Mouse (Mus musculus) cerebellum, adult 2 months (tissue): Measurements from ENCODE around the gene Crabp1. TPM values are rescaled to one million over a fixed set of nuclear protein-coding genes. Genes with fewer than 3 reads are reported as not detected.

Source experiments
- DNase-seq, 2 experiments: peaks; one replicate each; pipeline ENCODE4 v3.0.0; 2021
- H3K27ac ChIP-seq: fragments of 200-500 bp; 2 replicates; pipeline ENCODE4 v1.5.1; 2012; ENCODE audit warnings: low read length, control low read depth, inconsistent platforms; ENCODE audit not compliant: insufficient read depth
- H3K27me3 ChIP-seq: fragments of 200-500 bp; 2 replicates; pipeline ENCODE4 v1.6.1; 2012; ENCODE audit warnings: inconsistent platforms, mild to moderate bottlenecking, low read length, moderate library complexity; ENCODE audit not compliant: control insufficient read depth, insufficient read depth
- H3K4me1 ChIP-seq: fragments of 200-500 bp; 2 replicates; pipeline ENCODE4 v1.6.1; 2011; ENCODE audit warnings: low read length; ENCODE audit not compliant: control insufficient read depth, insufficient read depth
- H3K4me3 ChIP-seq: fragments of 200-500 bp; replicated peaks from 2 replicates; pipeline ENCODE3; 2011; ENCODE audit warnings: mild to moderate bottlenecking, low read depth, low read length, control low read depth; ENCODE audit not compliant: insufficient read depth
- CTCF ChIP-seq: fragments of 200-500 bp; IDR thresholded peaks from 2 replicates; pipeline ENCODE4 v1.5.1; 2011; ENCODE audit warnings: low read depth, mild to moderate bottlenecking, control low read depth, low read length, moderate library complexity, borderline replicate concordance; ENCODE audit not compliant: insufficient read depth
- POLR2A ChIP-seq: fragments of 200-500 bp; IDR thresholded peaks from 2 replicates; pipeline ENCODE4 v1.6.1; 2011; ENCODE audit warnings: low read length, control low read depth, borderline replicate concordance; ENCODE audit not compliant: insufficient read depth
- WGBS: fragments of 180-500 bp; shearing (Covaris S2); methylation state at CpG from one replicate; pipeline ENCODE4 v1.1.7; 2018; 5-methylcytosine and 5-hydroxymethylcytosine counted together
- polyA plus RNA-seq: library from polyadenylated mRNA; depleted of rRNA; stranded (reverse); fragments of >200 nt; gene quantifications from 2 replicates; pipeline ENCODE4 v1.2.3, GENCODE M21; 2012; rRNA removed

Gene Crabp1
- polyA plus RNA-seq: 4.9 and 5.5 TPM in 2 replicates

- WGBS: 1% methylated on average over 42 of the region's 45 CpGs
- Histone ChIP-seq H3K27ac (no peak within 1 kb of the TSS), H3K4me3 (no peak within 1 kb of the TSS), H3K4me1 (0 out of 2 replicates have a peak, but pooled peaks cover 3% of the 10 kb centered on the region), H3K27me3 (peaks cover 1% of the 10 kb centered on the region; the same call in 1 of the 2 replicates)
- DNase-seq: no peak
- TF ChIP-seq CTCF (no peak), POLR2A (no peak)
Measured at GRCm38 (mm10) chr9:54764561-54765217, at the start of gene Crabp1. Crabp1 (plus strand) TSS chr9:54764748.

DNA sequence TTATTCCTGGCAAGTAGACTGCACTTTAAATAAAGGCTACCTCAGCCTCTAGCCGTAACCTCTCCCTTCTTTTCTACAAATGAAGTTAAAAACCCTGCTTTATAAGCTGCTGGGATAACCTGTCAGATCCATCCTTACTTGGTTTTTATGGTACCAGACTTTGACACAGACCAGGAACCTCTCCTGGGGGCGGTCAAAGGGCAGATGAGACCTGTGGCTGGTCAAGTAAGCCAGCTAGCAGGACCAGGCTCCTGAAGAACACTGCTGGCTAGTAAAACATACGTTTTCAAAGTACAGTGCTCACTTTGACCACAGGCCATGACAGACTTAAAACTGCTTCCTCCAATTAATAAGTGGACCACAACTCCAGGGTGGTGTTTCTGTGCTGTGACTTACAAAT lies 48.8 kb upstream of the Crabp1 start:
- Histone ChIP-seq H3K27me3 (no peaks in the 10 kb centered on the region), H3K4me3 (no peak overlapping the region), H3K27ac (no peak overlapping the region), H3K4me1 (no peaks in the 10 kb centered on the region)
- WGBS: 97% methylated on average over 3 of the region's 3 CpGs
- no peak for DNase-seq
- no peak for TF ChIP-seq CTCF
- TF ChIP-seq POLR2A: no peak

GRCm38 (mm10) chr9:54717527-54717926 lies 47.0 kb upstream of the Crabp1 start:
- no peak overlapping the region for H3K27ac ChIP-seq
- WGBS: 78% methylated on average over 3 of the region's 3 CpGs
- TF ChIP-seq POLR2A (no peak), CTCF (no peak)
- no peaks in the 10 kb centered on the region for H3K27me3 ChIP-seq
- H3K4me3 ChIP-seq: no peak overlapping the region
- no peaks in the 10 kb centered on the region for H3K4me1 ChIP-seq
- DNase-seq: no peak

- Histone ChIP-seq H3K27ac (no peak overlapping the region), H3K27me3 (no peaks in the 10 kb centered on the region), H3K4me1 (no peaks in the 10 kb centered on the region), H3K4me3 (no peak overlapping the region)
- DNase-seq: no peak
- TF ChIP-seq CTCF (no peak), POLR2A (no peak)
- WGBS: 28% methylated on average over 7 of the region's 7 CpGs
Measured at GRCm38 (mm10) chr9:54722156-54722555, 42.4 kb upstream of the Crabp1 start.

GRCm38 (mm10) chr9:54722596-54722995 lies 42.0 kb upstream of the Crabp1 start:
- Histone ChIP-seq H3K4me1 (no peaks in the 10 kb centered on the region), H3K27ac (no peak overlapping the region), H3K4me3 (no peak overlapping the region), H3K27me3 (no peaks in the 10 kb centered on the region)
- no peak for TF ChIP-seq POLR2A
- WGBS: 96% methylated on average over 4 of the region's 4 CpGs
- no peak for DNase-seq

DNA sequence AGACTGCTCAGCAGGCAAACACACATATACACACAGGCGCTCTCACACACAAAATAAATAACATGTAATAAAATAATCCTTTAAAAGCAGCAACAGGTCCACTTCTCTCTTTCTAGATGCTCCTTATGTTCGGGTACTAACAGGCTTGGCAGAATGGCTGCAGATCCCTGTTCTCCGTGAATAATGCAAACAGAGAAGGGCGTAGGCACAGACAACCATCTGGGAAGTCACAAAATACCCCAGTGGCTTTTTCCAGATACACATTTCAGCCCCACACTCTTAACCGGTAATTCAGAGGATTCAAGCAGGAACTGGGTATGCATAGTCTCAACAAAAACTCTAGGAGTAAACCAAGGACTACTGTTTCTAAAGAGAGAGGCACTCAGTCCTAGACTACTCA lies 38.2 kb upstream of the Crabp1 start:
- H3K27me3 ChIP-seq: no peaks in the 10 kb centered on the region
- H3K4me3 ChIP-seq: no peak overlapping the region
- WGBS: 80% methylated on average over 5 of the region's 5 CpGs
- TF ChIP-seq POLR2A: no peak
- TF ChIP-seq CTCF: no peak
- H3K4me1 ChIP-seq: no peaks in the 10 kb centered on the region
- no peak overlapping the region for H3K27ac ChIP-seq
- DNase-seq: no peak

DNA sequence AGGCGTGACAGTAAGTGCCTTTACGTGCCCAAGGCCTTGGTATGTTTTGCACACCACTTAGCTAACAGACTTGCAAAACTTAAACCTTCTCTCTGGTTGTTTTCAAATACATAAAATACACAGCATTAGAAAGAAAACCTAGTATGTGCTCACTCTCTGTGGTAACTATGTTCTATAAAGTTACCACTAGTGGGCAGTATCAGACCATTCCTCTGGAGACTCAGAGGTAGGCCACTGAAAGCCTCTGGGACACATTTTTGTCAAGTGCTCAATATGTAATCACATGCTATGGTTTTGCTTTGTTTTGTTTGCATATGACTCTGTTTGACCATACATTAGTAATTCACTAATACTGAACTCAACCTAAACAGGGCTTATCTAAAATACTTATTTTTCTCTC lies 32.4 kb upstream of the Crabp1 start:
- TF ChIP-seq CTCF (no peak), POLR2A (no peak)
- Histone ChIP-seq H3K27me3 (no peaks in the 10 kb centered on the region), H3K4me3 (no peak overlapping the region), H3K27ac (no peak overlapping the region), H3K4me1 (peaks cover 5% of the 10 kb centered on the region; the same call in 1 of the 2 replicates)
- DNase-seq: no peak
- 90% methylated on average over 2 of the region's 2 CpGs for WGBS

GRCm38 (mm10) chr9:54733921-54734638 lies 30.5 kb upstream of the Crabp1 start, which contains the start of gene Wdr61:
Wdr61 (minus strand) TSS chr9:54734519.
- H3K4me3 ChIP-seq: peak within 1 kb of the TSS; percentile 85
- peaks cover 5% of the 10 kb centered on the region; the same call in 1 of the 2 replicates for H3K4me1 ChIP-seq
- TF ChIP-seq CTCF: 0 out of 2 replicates have a peak, but pooled peaks have one; percentile 2
- TF ChIP-seq POLR2A: peak; percentile 97
- H3K27me3 ChIP-seq: no peaks in the 10 kb centered on the region
- H3K27ac ChIP-seq: peak within 1 kb of the TSS; percentile 38; the same call in 1 of the 2 replicates
- peak; percentile 96 to 98 for DNase-seq
- 1% methylated on average over 32 of the region's 32 CpGs for WGBS
